Mouse (Mus musculus): ENCODE results near the gene Vwde. TPM values are rescaled to one million over a fixed set of nuclear protein-coding genes. Genes with fewer than 3 reads are reported as not detected.

The Vwde gene
- polyA plus RNA-seq, 1 experiment from 2014 or later, result 0.14 TPM

DNA sequence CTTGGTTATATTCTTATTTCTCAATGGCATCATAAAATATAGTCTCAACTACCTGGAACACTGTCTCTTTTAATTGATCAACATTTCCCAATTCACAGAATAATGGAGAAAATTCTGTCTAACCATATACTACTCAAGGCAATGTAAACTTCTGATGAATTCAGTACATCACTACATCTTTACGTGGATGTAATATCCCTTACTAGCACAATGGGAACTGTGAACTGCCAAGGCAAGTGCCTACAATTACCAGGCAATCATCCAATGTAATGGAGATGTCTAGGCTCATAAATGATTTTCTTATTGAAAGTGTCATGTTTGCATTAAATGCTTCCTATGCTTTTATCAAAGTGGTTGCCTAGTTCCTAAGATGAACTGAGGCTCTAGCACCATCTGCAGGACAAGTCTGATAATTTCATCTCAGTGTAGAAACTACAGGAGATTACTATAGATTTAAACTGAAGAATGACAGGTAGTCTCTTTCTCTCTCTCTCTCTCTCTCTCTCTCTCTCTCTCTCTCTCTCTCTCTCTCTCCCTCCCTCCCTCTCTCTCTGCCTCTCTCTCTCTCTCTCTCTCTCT lies 72.6 kb downstream of the Vwde start:
- Histone ChIP-seq H3K4me3 (no peak overlapping the region), H3K27ac (replicated peaks) (no peak overlapping the region), H3K4me2 (no peak overlapping the region), H3K9ac (no peak overlapping the region), H3K27me3 (no peaks in the 10 kb centered on the region), H3K36me3 (no peaks in the 10 kb centered on the region), H3K4me1 (replicated peaks) (no peaks in the 10 kb centered on the region), H3K9me3 (no peaks in the 10 kb centered on the region)
- peak; percentile 51; the same call in 1 of the 2 replicates for ATAC-seq (ENCODE audit: low FRiP score, low read depth)
- 61% methylated on average over 1 of the region's 1 CpGs for WGBS

DNA sequence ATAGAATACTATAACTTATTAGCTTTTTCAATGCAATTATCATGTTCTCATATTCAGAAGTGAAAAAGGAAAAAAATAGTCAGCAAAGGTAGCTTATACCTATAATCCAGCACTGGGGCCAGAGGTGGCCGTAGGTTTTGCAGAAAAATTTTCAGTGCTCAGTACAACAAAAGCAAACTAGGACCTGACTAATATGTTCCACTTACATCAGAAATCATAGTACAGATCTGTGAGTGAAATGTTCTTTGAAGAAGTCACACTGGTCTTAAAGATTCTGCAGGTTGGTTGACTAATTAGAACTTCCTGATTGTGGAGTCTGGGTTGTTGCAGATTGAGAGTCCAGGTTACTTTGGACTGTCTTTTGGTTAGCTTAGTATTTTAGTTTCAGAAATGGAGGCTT lies 87.5 kb downstream of the Vwde start:
- Histone ChIP-seq H3K4me1 (replicated peaks) (no peaks in the 10 kb centered on the region), H3K36me3 (no peaks in the 10 kb centered on the region), H3K27ac (replicated peaks) (no peak overlapping the region), H3K27me3 (no peaks in the 10 kb centered on the region), H3K9ac (no peak overlapping the region), H3K9me3 (no peaks in the 10 kb centered on the region), H3K4me2 (no peak overlapping the region), H3K4me3 (no peak overlapping the region)
- 98% methylated on average over 1 of the region's 1 CpGs for WGBS
- no peak for ATAC-seq (ENCODE audit: low FRiP score, low read depth)

DNA sequence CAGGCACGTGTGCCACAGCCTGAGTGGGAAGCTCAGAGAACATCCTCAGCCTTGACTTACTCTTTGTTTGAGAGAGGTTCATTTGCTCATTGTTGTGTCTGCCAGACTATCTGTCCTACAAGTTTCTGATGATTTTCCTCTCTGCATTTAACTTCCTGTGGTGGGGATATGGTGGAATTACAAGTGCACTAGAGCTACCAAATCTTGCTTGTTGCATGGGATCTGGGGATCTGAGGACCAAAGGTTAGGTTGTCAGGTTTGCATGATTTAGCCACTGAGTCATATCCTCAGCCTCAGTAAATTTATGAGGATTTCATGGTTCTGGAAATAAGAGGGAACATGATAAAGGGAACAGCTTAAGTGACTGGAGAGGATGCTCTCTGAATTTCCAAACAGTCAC lies 116.1 kb downstream of the Vwde start:
- Histone ChIP-seq H3K27me3 (no peaks in the 10 kb centered on the region), H3K4me2 (no peak overlapping the region), H3K4me1 (replicated peaks) (no peaks in the 10 kb centered on the region), H3K4me3 (no peak overlapping the region), H3K9me3 (no peaks in the 10 kb centered on the region), H3K36me3 (no peaks in the 10 kb centered on the region), H3K27ac (replicated peaks) (no peak overlapping the region), H3K9ac (no peak overlapping the region)
- no peak for ATAC-seq (ENCODE audit: low FRiP score, low read depth)
- 75% methylated on average over 1 of the region's 1 CpGs for WGBS

Other genes starting within 250 kb of the Vwde start
- 30.4 and 37.1 TPM in 2 replicates for gene Tmem106b, start 155.2 kb downstream of the Vwde start, polyA plus RNA-seq (2015; fragmentation: Nextera tagmentation; extraction: Ambion mirVana)